Mouse (Mus musculus) limb, embryonic 10.5 days (tissue): ENCODE data around the gene Setd7. TPM values are rescaled to one million over a fixed set of nuclear protein-coding genes. Genes with fewer than 3 reads are reported as not detected.

ENCODE experiments used
- polyA plus RNA-seq: library from polyadenylated mRNA; unstranded; fragments of >200 nt; fragmentation: Nextera tagmentation; extraction: Ambion mirVana; gene quantifications from 2 replicates; pipeline ENCODE4 v1.2.1, GENCODE M21; 2016

Setd7 gene
- polyA plus RNA-seq, 1 experiment from 2014 or later: 4.8 TPM

Other genes with a start within 250 kb of the Setd7 start
- 39.8 and 44.3 TPM in 2 replicates for gene Elf2, start 220.2 kb downstream of the Setd7 start, polyA plus RNA-seq
- gene Mgarp, start 164.1 kb downstream of the Setd7 start, polyA plus RNA-seq: 3.8 and 4.9 TPM in 2 replicates
- gene Ndufc1, start 151.9 kb downstream of the Setd7 start, polyA plus RNA-seq: 565 and 602 TPM in 2 replicates
- gene Naa15, start 145.7 kb downstream of the Setd7 start, polyA plus RNA-seq: 61.8 and 64.0 TPM in 2 replicates
- 11.2 and 14.2 TPM in 2 replicates for gene Rab33b, start 77.0 kb downstream of the Setd7 start, polyA plus RNA-seq
- gene Mgst2, start 99.5 kb upstream of the Setd7 start, polyA plus RNA-seq: 0.35 and 0.43 TPM in 2 replicates